Mouse (Mus musculus) lung, adult 2 months (tissue): ENCODE results near the gene Cbx6. TPM values are rescaled to one million over a fixed set of nuclear protein-coding genes. Genes with fewer than 3 reads are reported as not detected.

ENCODE experiments used
- DNase-seq: peaks from one replicate; pipeline ENCODE4 v3.0.0; 2022
- H3K4me1 ChIP-seq: fragments of 200-500 bp; 2 replicates; pipeline ENCODE4 v1.6.1; 2011; ENCODE audit warnings: low read length; ENCODE audit not compliant: control insufficient read depth, insufficient read depth
- H3K4me3 ChIP-seq: fragments of 200-500 bp; replicated peaks from 2 replicates; pipeline ENCODE3; 2011; ENCODE audit warnings: low read depth, mild to moderate bottlenecking, control low read depth, low read length; ENCODE audit errors: extremely low read depth
- CTCF ChIP-seq: fragments of 200-500 bp; IDR thresholded peaks from 2 replicates; pipeline ENCODE4 v1.5.1; 2011; ENCODE audit warnings: mild to moderate bottlenecking, low read length, control low read depth; ENCODE audit not compliant: insufficient read depth
- POLR2A ChIP-seq: fragments of 200-500 bp; IDR thresholded peaks from 2 replicates; pipeline ENCODE4 v1.6.1; 2011; ENCODE audit warnings: low read depth, mild to moderate bottlenecking, control low read depth, low read length, borderline replicate concordance; ENCODE audit errors: extremely low read depth
- WGBS: fragments of 180-500 bp; shearing (Covaris S2); methylation state at CpG from one replicate; pipeline ENCODE4 v1.1.7; 2018; 5-methylcytosine and 5-hydroxymethylcytosine counted together
- polyA plus RNA-seq: library from polyadenylated mRNA; depleted of rRNA; stranded (reverse); fragments of >200 nt; gene quantifications from 2 replicates; pipeline ENCODE4 v1.2.3, GENCODE M21; 2012

The Cbx6 gene
- polyA plus RNA-seq, 1 experiment: 87.3 TPM

GRCm38 (mm10) chr15:79867260-79868002 lies 32.9 kb upstream of the Cbx6 start:
- no peak for DNase-seq
- WGBS: 75% methylated on average over 3 of the region's 3 CpGs
- TF ChIP-seq CTCF (no peak), POLR2A (no peak)
- no peak overlapping the region for H3K4me3 ChIP-seq
- no peaks in the 10 kb centered on the region for H3K4me1 ChIP-seq

- 82% methylated on average over 9 of the region's 9 CpGs for WGBS
- Histone ChIP-seq H3K4me1 (no peaks in the 10 kb centered on the region), H3K4me3 (no peak overlapping the region)
- TF ChIP-seq CTCF: no peak
- no peak for TF ChIP-seq POLR2A
- no peak for DNase-seq
Measured at GRCm38 (mm10) chr15:79859821-79860220, 25.3 kb upstream of the Cbx6 start.

GRCm38 (mm10) chr15:79858979-79859378 lies 24.5 kb upstream of the Cbx6 start:
- 71% methylated on average over 5 of the region's 5 CpGs for WGBS
- no peak for TF ChIP-seq POLR2A
- no peak for TF ChIP-seq CTCF
- Histone ChIP-seq H3K4me1 (no peaks in the 10 kb centered on the region), H3K4me3 (no peak overlapping the region)
- no peak for DNase-seq

GRCm38 (mm10) chr15:79850143-79850542 lies 15.7 kb upstream of the Cbx6 start:
- no peaks in the 10 kb centered on the region for H3K4me1 ChIP-seq
- no peak for DNase-seq
- H3K4me3 ChIP-seq: no peak overlapping the region
- 89% methylated on average over 2 of the region's 2 CpGs for WGBS
- TF ChIP-seq POLR2A: no peak
- TF ChIP-seq CTCF: no peak

- H3K4me1 ChIP-seq: no peaks in the 10 kb centered on the region
- WGBS: 28% methylated on average over 5 of the region's 5 CpGs
- H3K4me3 ChIP-seq: no peak overlapping the region
- no peak for DNase-seq
- no peak for TF ChIP-seq POLR2A
- TF ChIP-seq CTCF: no peak
Measured at GRCm38 (mm10) chr15:79847100-79847499, 12.6 kb upstream of the Cbx6 start.

- H3K4me1 ChIP-seq: no peaks in the 10 kb centered on the region
- DNase-seq: no peak
- H3K4me3 ChIP-seq: no peak overlapping the region
- 64% methylated on average over 4 of the region's 4 CpGs for WGBS
- TF ChIP-seq CTCF (no peak), POLR2A (no peak)
Measured at GRCm38 (mm10) chr15:79845986-79846385, 11.5 kb upstream of the Cbx6 start.

- Histone ChIP-seq H3K4me1 (no peaks in the 10 kb centered on the region), H3K4me3 (no peak overlapping the region)
- TF ChIP-seq POLR2A: no peak
- TF ChIP-seq CTCF: no peak
- DNase-seq: no peak
- WGBS: 89% methylated on average over 3 of the region's 3 CpGs
Measured at GRCm38 (mm10) chr15:79842985-79843384, 8.5 kb upstream of the Cbx6 start.

- TF ChIP-seq POLR2A (no peak), CTCF (no peak)
- DNase-seq: no peak
- Histone ChIP-seq H3K4me1 (no peaks in the 10 kb centered on the region), H3K4me3 (no peak overlapping the region)
- WGBS: 65% methylated on average over 2 of the region's 2 CpGs
Measured at GRCm38 (mm10) chr15:79840281-79840680, 5.8 kb upstream of the Cbx6 start.

GRCm38 (mm10) chr15:79834881-79835260 lies 383 bp upstream of the Cbx6 start:
- no peak for TF ChIP-seq POLR2A
- no peak for TF ChIP-seq CTCF
- no peak overlapping the region for H3K4me3 ChIP-seq
- 59% methylated on average over 9 of the region's 9 CpGs for WGBS

More at GRCm38 (mm10) chr15:79834881-79835260, 383 bp upstream of the Cbx6 start:
- H3K4me1 ChIP-seq: peaks cover 3% of the 10 kb centered on the region; the same call in 1 of the 2 replicates
- DNase-seq: no peak
